Mouse (Mus musculus) heart, embryonic 13.5 days (tissue): ENCODE data around the gene Hdac1. TPM values are rescaled to one million over a fixed set of nuclear protein-coding genes. Genes with fewer than 3 reads are reported as not detected.
A peak's percentile ranks its signal among the peaks of the same experiment; 100 is the strongest.
"Not testable (repeated sequence)": the region's sequence is repeated elsewhere in the genome, so short reads cannot be mapped to it uniquely, and the experiment has no call there.

ENCODE experiments used
- ATAC-seq: fragments of 200-750 bp; cut with Nextera tagmentation; 2 replicates; pipeline ENCODE4 v1.8.0; 2017; ENCODE audit warnings: moderate TSS enrichment; ENCODE audit not compliant: insufficient number of reproducible peaks, low FRiP score, low TSS enrichment; ENCODE audit errors: extremely low read depth
- H3K27ac ChIP-seq: fragments of 300-500 bp; sonication (generic); replicated peaks from 2 replicates; pipeline ENCODE4 v1.5.1; 2015; ENCODE audit warnings: moderate library complexity, mild to moderate bottlenecking, inconsistent platforms
- H3K27me3 ChIP-seq: fragments of 300-500 bp; sonication (generic); replicated peaks from 2 replicates; pipeline ENCODE4 v1.6.1; 2015; ENCODE audit warnings: mild to moderate bottlenecking, inconsistent platforms
- H3K36me3 ChIP-seq: fragments of 300-500 bp; sonication (generic); 2 replicates; pipeline ENCODE4 v1.6.1; 2015; ENCODE audit warnings: mild to moderate bottlenecking, inconsistent platforms
- H3K4me1 ChIP-seq: fragments of 300-500 bp; sonication (generic); 2 replicates; pipeline ENCODE4 v1.6.1; 2015; ENCODE audit warnings: inconsistent platforms
- H3K4me2 ChIP-seq: fragments of 300-500 bp; sonication (generic); 2 replicates; pipeline ENCODE4 v1.6.1; 2015; ENCODE audit warnings: inconsistent platforms, mild to moderate bottlenecking, moderate library complexity
- H3K4me3 ChIP-seq: fragments of 300-500 bp; sonication (generic); 2 replicates; pipeline ENCODE4 v1.5.1; 2015; ENCODE audit warnings: moderate library complexity, mild to moderate bottlenecking, inconsistent platforms
- H3K9ac ChIP-seq: fragments of 300-500 bp; sonication (generic); 2 replicates; pipeline ENCODE4 v1.6.1; 2015; ENCODE audit warnings: inconsistent platforms, mild to moderate bottlenecking, moderate library complexity
- H3K9me3 ChIP-seq: fragments of 300-500 bp; sonication (generic); 2 replicates; pipeline ENCODE4 v1.6.1; 2016; ENCODE audit warnings: inconsistent platforms
- WGBS: fragments of 180-500 bp; shearing (Covaris S2); methylation state at CpG from one replicate; pipeline ENCODE4 v1.1.7; 2015; ENCODE audit warnings: mixed read lengths; 5-methylcytosine and 5-hydroxymethylcytosine counted together
- polyA plus RNA-seq: library from polyadenylated mRNA; unstranded; fragments of >200 nt; fragmentation: Nextera tagmentation; extraction: Ambion mirVana; gene quantifications from 2 replicates; pipeline ENCODE4 v1.2.1, GENCODE M21; 2015

Gene Hdac1
- polyA plus RNA-seq, 1 experiment from 2014 or later = 127 TPM

GRCm38 (mm10) chr4:129557256-129557808, 14.8 kb upstream of the Hdac1 start:
- Histone ChIP-seq H3K4me3 (peak overlapping the region; percentile 62), H3K27me3 (no peaks in the 10 kb centered on the region), H3K36me3 (no peaks in the 10 kb centered on the region), H3K9me3 (no peaks in the 10 kb centered on the region), H3K4me1 (peaks cover 25% of the 10 kb centered on the region), H3K9ac (peak overlapping the region; percentile 85), H3K4me2 (peak overlapping the region; percentile 98), H3K27ac (peak overlapping the region; percentile 60)
- ATAC-seq = no peak
- 60% methylated on average over 9 of the region's 9 CpGs for WGBS

GRCm38 (mm10) chr4:129556532-129557223, 14.2 kb upstream of the Hdac1 start:
- peak overlapping the region; percentile 60 for H3K27ac ChIP-seq

GRCm38 (mm10) chr4:129555862-129556531, 13.5 kb upstream of the Hdac1 start:
- ATAC-seq = 0 out of 2 replicates have a peak, but pooled peaks have one; percentile 1
- peak overlapping the region; percentile 98 for H3K4me2 ChIP-seq
- H3K27me3 ChIP-seq = no peaks in the 10 kb centered on the region
- H3K4me1 ChIP-seq = peaks cover 25% of the 10 kb centered on the region
- peak overlapping the region; percentile 62 for H3K4me3 ChIP-seq
- H3K36me3 ChIP-seq = no peaks in the 10 kb centered on the region
- peak overlapping the region; percentile 60 for H3K27ac ChIP-seq
- H3K9ac ChIP-seq = peak overlapping the region; percentile 85
- no peaks in the 10 kb centered on the region for H3K9me3 ChIP-seq
- under 1% methylated on average over 24 of the region's 24 CpGs for WGBS

More at GRCm38 (mm10) chr4:129556532-129557223, 14.2 kb upstream of the Hdac1 start:
- ATAC-seq = peak; percentile 83
- H3K36me3 ChIP-seq = no peaks in the 10 kb centered on the region
- peak overlapping the region; percentile 98 for H3K4me2 ChIP-seq
- no peaks in the 10 kb centered on the region for H3K27me3 ChIP-seq
- H3K9ac ChIP-seq = peak overlapping the region; percentile 85
- H3K9me3 ChIP-seq = no peaks in the 10 kb centered on the region
- 6% methylated on average over 33 of the region's 33 CpGs for WGBS
- peak overlapping the region; percentile 62 for H3K4me3 ChIP-seq
- peaks cover 25% of the 10 kb centered on the region for H3K4me1 ChIP-seq

- H3K4me3 ChIP-seq = peak overlapping the region; percentile 62
- no peaks in the 10 kb centered on the region for H3K27me3 ChIP-seq
- peaks cover 25% of the 10 kb centered on the region for H3K4me1 ChIP-seq
- H3K36me3 ChIP-seq = no peaks in the 10 kb centered on the region
- 4% methylated on average over 16 of the region's 16 CpGs for WGBS
- no peaks in the 10 kb centered on the region for H3K9me3 ChIP-seq
- H3K4me2 ChIP-seq = peak overlapping the region; percentile 98
- H3K27ac ChIP-seq = peak overlapping the region; percentile 60; the same call in 1 of the 2 replicates
- H3K9ac ChIP-seq = peak overlapping the region; percentile 85
- ATAC-seq = no peak
Measured at GRCm38 (mm10) chr4:129555421-129555861, 12.9 kb upstream of the Hdac1 start.

GRCm38 (mm10) chr4:129554512-129554911, 12.0 kb upstream of the Hdac1 start:
- not testable (repeated sequence) for H3K9me3 ChIP-seq, H3K36me3 ChIP-seq, H3K27ac ChIP-seq, H3K27me3 ChIP-seq, H3K4me2 ChIP-seq, H3K9ac ChIP-seq, H3K4me3 ChIP-seq, ATAC-seq
- H3K4me1 ChIP-seq = peaks cover 25% of the 10 kb centered on the region
- WGBS = 72% methylated on average over 6 of the region's 6 CpGs

- Histone ChIP-seq H3K9me3 (no peaks in the 10 kb centered on the region), H3K27me3 (no peaks in the 10 kb centered on the region), H3K36me3 (no peaks in the 10 kb centered on the region), H3K4me2 (no peak overlapping the region), H3K9ac (no peak overlapping the region), H3K4me3 (no peak overlapping the region), H3K27ac (no peak overlapping the region), H3K4me1 (peaks cover 3% of the 10 kb centered on the region; the same call in 1 of the 2 replicates)
- ATAC-seq = no peak
- WGBS = 59% methylated on average over 1 of the region's 1 CpGs
Measured at GRCm38 (mm10) chr4:129550295-129550694, 7.8 kb upstream of the Hdac1 start.

- H3K9me3 ChIP-seq = no peaks in the 10 kb centered on the region
- no peak overlapping the region for H3K27ac ChIP-seq
- no peak overlapping the region for H3K9ac ChIP-seq
- no peaks in the 10 kb centered on the region for H3K4me1 ChIP-seq
- no peaks in the 10 kb centered on the region for H3K27me3 ChIP-seq
- ATAC-seq = no peak
- H3K4me2 ChIP-seq = no peak overlapping the region
- no peak overlapping the region for H3K4me3 ChIP-seq
- WGBS = 73% methylated on average over 2 of the region's 2 CpGs
- H3K36me3 ChIP-seq = no peaks in the 10 kb centered on the region
Measured at GRCm38 (mm10) chr4:129549306-129549705, 6.8 kb upstream of the Hdac1 start.

- not testable (repeated sequence) for H3K9ac ChIP-seq, H3K4me3 ChIP-seq, H3K27me3 ChIP-seq, H3K36me3 ChIP-seq, H3K9me3 ChIP-seq, H3K4me1 ChIP-seq, ATAC-seq, H3K4me2 ChIP-seq, H3K27ac ChIP-seq
- WGBS = 71% methylated on average over 4 of the region's 4 CpGs
Measured at GRCm38 (mm10) chr4:129547631-129548030, 5.1 kb upstream of the Hdac1 start.

- Histone ChIP-seq H3K9me3 (no peaks in the 10 kb centered on the region), H3K27me3 (no peaks in the 10 kb centered on the region), H3K4me3 (no peak overlapping the region), H3K27ac (no peak overlapping the region), H3K4me2 (no peak overlapping the region), H3K4me1 (peaks cover 23% of the 10 kb centered on the region), H3K36me3 (peaks cover 11% of the 10 kb centered on the region), H3K9ac (no peak overlapping the region)
- no peak for ATAC-seq
- 93% methylated on average over 4 of the region's 4 CpGs for WGBS
Measured at GRCm38 (mm10) chr4:129544106-129544505, 1.6 kb upstream of the Hdac1 start.

- H3K4me2 ChIP-seq = peak overlapping the region; percentile 88
- no peak for ATAC-seq
- no peaks in the 10 kb centered on the region for H3K27me3 ChIP-seq
- peak overlapping the region; percentile 91 for H3K4me3 ChIP-seq
- H3K27ac ChIP-seq = peak overlapping the region; percentile 85
- peaks cover 24% of the 10 kb centered on the region for H3K36me3 ChIP-seq
- peaks cover 23% of the 10 kb centered on the region for H3K4me1 ChIP-seq
- no peaks in the 10 kb centered on the region for H3K9me3 ChIP-seq
- peak overlapping the region; percentile 97 for H3K9ac ChIP-seq
- under 1% methylated on average over 30 of the region's 30 CpGs for WGBS
Measured at GRCm38 (mm10) chr4:129541868-129542591, 483 bp downstream of the Hdac1 start.

GRCm38 (mm10) chr4:129540012-129540411, 2.5 kb downstream of the Hdac1 start:
- 77% methylated on average over 6 of the region's 6 CpGs for WGBS
- Histone ChIP-seq H3K4me2 (no peak overlapping the region), H3K36me3 (peaks cover 39% of the 10 kb centered on the region), H3K27ac (no peak overlapping the region), H3K4me3 (no peak overlapping the region), H3K9ac (no peak overlapping the region), H3K9me3 (no peaks in the 10 kb centered on the region), H3K27me3 (no peaks in the 10 kb centered on the region), H3K4me1 (peaks cover 23% of the 10 kb centered on the region)
- no peak for ATAC-seq
